Mouse (Mus musculus): ENCODE measurements at regions not wholly inside any gene's neighbourhood (a gene's known extent, or its start where the extent isn't known, plus 50 kb on each side); places are given as distances from the start of the nearest gene placed in this dataset.

GRCm38 (mm10) chr19:54099292-54099691 lies 55.3 kb downstream of the Adra2a start:
- no peaks in the 10 kb centered on the region for H3K9me3 ChIP-seq (replicated peaks)
- no peak overlapping the region for H3K4me2 ChIP-seq
- no peak overlapping the region for H3K9ac ChIP-seq (replicated peaks)
- 79% methylated on average over 9 of the region's 9 CpGs for WGBS
- peaks cover 19% of the 10 kb centered on the region for H3K4me1 ChIP-seq
- no peaks in the 10 kb centered on the region for H3K36me3 ChIP-seq
- H3K4me3 ChIP-seq (replicated peaks), result no peak overlapping the region
- H3K27me3 ChIP-seq (replicated peaks), result no peaks in the 10 kb centered on the region
- H3K27ac ChIP-seq (replicated peaks), result no peak overlapping the region
- no peak for ATAC-seq (ENCODE audit: low FRiP score)

- H3K27me3 ChIP-seq (replicated peaks), result no peaks in the 10 kb centered on the region
- no peak overlapping the region for H3K4me3 ChIP-seq (replicated peaks)
- H3K9ac ChIP-seq (replicated peaks), result no peak overlapping the region
- no peaks in the 10 kb centered on the region for H3K9me3 ChIP-seq (replicated peaks)
- WGBS, result 20% methylated on average over 6 of the region's 6 CpGs
- ATAC-seq (ENCODE audit: low FRiP score), result no peak
- no peak overlapping the region for H3K27ac ChIP-seq (replicated peaks)
- no peak overlapping the region for H3K4me2 ChIP-seq
- H3K36me3 ChIP-seq, result no peaks in the 10 kb centered on the region
- H3K4me1 ChIP-seq, result peaks cover 15% of the 10 kb centered on the region
Measured at GRCm38 (mm10) chr19:54099769-54100168, 55.8 kb downstream of the Adra2a start.

GRCm38 (mm10) chr19:54106571-54106970 lies 62.6 kb downstream of the Adra2a start:
- ATAC-seq (ENCODE audit: low FRiP score), result no peak
- H3K4me2 ChIP-seq, result no peak overlapping the region
- H3K27me3 ChIP-seq (replicated peaks), result no peaks in the 10 kb centered on the region
- H3K4me3 ChIP-seq (replicated peaks), result no peak overlapping the region
- no peaks in the 10 kb centered on the region for H3K36me3 ChIP-seq
- H3K9ac ChIP-seq (replicated peaks), result no peak overlapping the region
- H3K9me3 ChIP-seq (replicated peaks), result no peaks in the 10 kb centered on the region
- peaks cover 6% of the 10 kb centered on the region for H3K4me1 ChIP-seq
- no peak overlapping the region for H3K27ac ChIP-seq (replicated peaks)
- 59% methylated on average over 3 of the region's 3 CpGs for WGBS

GRCm38 (mm10) chr19:54107103-54107821 lies 63.3 kb downstream of the Adra2a start:
- Histone ChIP-seq H3K27me3 (replicated peaks) (no peaks in the 10 kb centered on the region), H3K27ac (replicated peaks) (no peak overlapping the region), H3K4me2 (peak overlapping the region; percentile 19; the same call in 1 of the 2 replicates), H3K36me3 (no peaks in the 10 kb centered on the region), H3K9me3 (replicated peaks) (no peaks in the 10 kb centered on the region), H3K9ac (replicated peaks) (no peak overlapping the region), H3K4me3 (replicated peaks) (no peak overlapping the region), H3K4me1 (peaks cover 6% of the 10 kb centered on the region)
- WGBS, result 33% methylated on average over 13 of the region's 13 CpGs
- no peak for ATAC-seq (ENCODE audit: low FRiP score)

- no peak for ATAC-seq (ENCODE audit: low FRiP score)
- H3K27me3 ChIP-seq (replicated peaks), result peaks cover 4% of the 10 kb centered on the region; the same call in 1 of the 2 replicates
- no peaks in the 10 kb centered on the region for H3K9me3 ChIP-seq (replicated peaks)
- H3K4me2 ChIP-seq, result no peak overlapping the region
- H3K4me1 ChIP-seq, result peaks cover 15% of the 10 kb centered on the region
- H3K4me3 ChIP-seq (replicated peaks), result no peak overlapping the region
- no peak overlapping the region for H3K27ac ChIP-seq (replicated peaks)
- H3K36me3 ChIP-seq, result no peaks in the 10 kb centered on the region
- 95% methylated on average over 6 of the region's 6 CpGs for WGBS
- H3K9ac ChIP-seq (replicated peaks), result no peak overlapping the region
Measured at GRCm38 (mm10) chr19:54110080-54110479, 66.1 kb downstream of the Adra2a start.

- Histone ChIP-seq H3K9ac (replicated peaks) (no peak overlapping the region), H3K4me3 (replicated peaks) (no peak overlapping the region), H3K9me3 (replicated peaks) (no peaks in the 10 kb centered on the region), H3K27me3 (replicated peaks) (peaks cover 4% of the 10 kb centered on the region; the same call in 1 of the 2 replicates), H3K36me3 (no peaks in the 10 kb centered on the region), H3K4me2 (no peak overlapping the region), H3K27ac (replicated peaks) (no peak overlapping the region), H3K4me1 (peaks cover 17% of the 10 kb centered on the region)
- no peak for ATAC-seq (ENCODE audit: low FRiP score)
- 90% methylated on average over 3 of the region's 3 CpGs for WGBS
Measured at GRCm38 (mm10) chr19:54112691-54113090, 68.7 kb downstream of the Adra2a start.

- peaks cover 4% of the 10 kb centered on the region; the same call in 1 of the 2 replicates for H3K27me3 ChIP-seq (replicated peaks)
- ATAC-seq (ENCODE audit: low FRiP score), result no peak
Measured at GRCm38 (mm10) chr19:54113421-54113820, 69.5 kb downstream of the Adra2a start.

GRCm38 (mm10) chr19:54114588-54115317 lies 70.8 kb downstream of the Adra2a start:
- peak overlapping the region; percentile 18; the same call in 1 of the 2 replicates for H3K9ac ChIP-seq (replicated peaks)
- ATAC-seq (ENCODE audit: low FRiP score), result peak; percentile 69
- H3K9me3 ChIP-seq (replicated peaks), result no peaks in the 10 kb centered on the region
- WGBS, result 5% methylated on average over 22 of the region's 22 CpGs
- no peak overlapping the region for H3K27ac ChIP-seq (replicated peaks)
- H3K4me3 ChIP-seq (replicated peaks), result peak overlapping the region; percentile 47
- peaks cover 17% of the 10 kb centered on the region for H3K4me1 ChIP-seq
- H3K27me3 ChIP-seq (replicated peaks), result peaks cover 4% of the 10 kb centered on the region; the same call in 1 of the 2 replicates
- H3K4me2 ChIP-seq, result peak overlapping the region; percentile 69
- no peaks in the 10 kb centered on the region for H3K36me3 ChIP-seq

More at GRCm38 (mm10) chr19:54113421-54113820, 69.5 kb downstream of the Adra2a start:
- no peak overlapping the region for H3K27ac ChIP-seq (replicated peaks)
- H3K9me3 ChIP-seq (replicated peaks), result no peaks in the 10 kb centered on the region
- H3K4me2 ChIP-seq, result no peak overlapping the region
- peaks cover 17% of the 10 kb centered on the region for H3K4me1 ChIP-seq
- no peak overlapping the region for H3K9ac ChIP-seq (replicated peaks)
- H3K36me3 ChIP-seq, result no peaks in the 10 kb centered on the region
- no peak overlapping the region for H3K4me3 ChIP-seq (replicated peaks)
- 42% methylated on average over 6 of the region's 6 CpGs for WGBS

GRCm38 (mm10) chr19:54115335-54115734 lies 71.4 kb downstream of the Adra2a start:
- Histone ChIP-seq H3K4me3 (replicated peaks) (peak overlapping the region; percentile 47), H3K9ac (replicated peaks) (peak overlapping the region; percentile 18; the same call in 1 of the 2 replicates), H3K4me1 (peaks cover 17% of the 10 kb centered on the region), H3K36me3 (no peaks in the 10 kb centered on the region), H3K9me3 (replicated peaks) (no peaks in the 10 kb centered on the region), H3K4me2 (peak overlapping the region; percentile 69), H3K27me3 (replicated peaks) (peaks cover 4% of the 10 kb centered on the region; the same call in 1 of the 2 replicates), H3K27ac (replicated peaks) (no peak overlapping the region)
- WGBS, result 19% methylated on average over 4 of the region's 4 CpGs
- ATAC-seq (ENCODE audit: low FRiP score), result no peak

- no peak for ATAC-seq (ENCODE audit: low FRiP score)
- H3K4me2 ChIP-seq, result no peak overlapping the region
- no peak overlapping the region for H3K9ac ChIP-seq (replicated peaks)
- H3K27me3 ChIP-seq (replicated peaks), result peaks cover 4% of the 10 kb centered on the region; the same call in 1 of the 2 replicates
- WGBS, result 61% methylated on average over 4 of the region's 4 CpGs
- H3K27ac ChIP-seq (replicated peaks), result no peak overlapping the region
- H3K4me1 ChIP-seq, result peaks cover 17% of the 10 kb centered on the region
- H3K4me3 ChIP-seq (replicated peaks), result no peak overlapping the region
- no peaks in the 10 kb centered on the region for H3K36me3 ChIP-seq
- H3K9me3 ChIP-seq (replicated peaks), result no peaks in the 10 kb centered on the region
Measured at GRCm38 (mm10) chr19:54116829-54117228, 72.9 kb downstream of the Adra2a start.

GRCm38 (mm10) chr19:54117676-54118075 lies 73.7 kb downstream of the Adra2a start:
- H3K9me3 ChIP-seq (replicated peaks), result no peaks in the 10 kb centered on the region
- peaks cover 4% of the 10 kb centered on the region; the same call in 1 of the 2 replicates for H3K27me3 ChIP-seq (replicated peaks)
- no peak overlapping the region for H3K9ac ChIP-seq (replicated peaks)
- no peak overlapping the region for H3K4me2 ChIP-seq
- H3K4me3 ChIP-seq (replicated peaks), result no peak overlapping the region
- H3K27ac ChIP-seq (replicated peaks), result no peak overlapping the region
- peaks cover 17% of the 10 kb centered on the region for H3K4me1 ChIP-seq
- ATAC-seq (ENCODE audit: low FRiP score), result no peak
- WGBS, result 58% methylated on average over 11 of the region's 11 CpGs
- no peaks in the 10 kb centered on the region for H3K36me3 ChIP-seq

- H3K27me3 ChIP-seq (replicated peaks), result no peaks in the 10 kb centered on the region
- no peak overlapping the region for H3K4me2 ChIP-seq
- no peak overlapping the region for H3K27ac ChIP-seq (replicated peaks)
- H3K4me1 ChIP-seq, result no peaks in the 10 kb centered on the region
- H3K36me3 ChIP-seq, result no peaks in the 10 kb centered on the region
- no peaks in the 10 kb centered on the region for H3K9me3 ChIP-seq (replicated peaks)
- H3K4me3 ChIP-seq (replicated peaks), result no peak overlapping the region
- no peak overlapping the region for H3K9ac ChIP-seq (replicated peaks)
- no peak for ATAC-seq (ENCODE audit: low FRiP score)
- WGBS, result 85% methylated on average over 9 of the region's 9 CpGs
Measured at GRCm38 (mm10) chr19:54123586-54123985, 79.6 kb downstream of the Adra2a start.

Measured in neural tube, embryonic 15.5 days (tissue).